ENCODE assay signal across 22 mouse cellular contexts in the genomic region with DNA sequence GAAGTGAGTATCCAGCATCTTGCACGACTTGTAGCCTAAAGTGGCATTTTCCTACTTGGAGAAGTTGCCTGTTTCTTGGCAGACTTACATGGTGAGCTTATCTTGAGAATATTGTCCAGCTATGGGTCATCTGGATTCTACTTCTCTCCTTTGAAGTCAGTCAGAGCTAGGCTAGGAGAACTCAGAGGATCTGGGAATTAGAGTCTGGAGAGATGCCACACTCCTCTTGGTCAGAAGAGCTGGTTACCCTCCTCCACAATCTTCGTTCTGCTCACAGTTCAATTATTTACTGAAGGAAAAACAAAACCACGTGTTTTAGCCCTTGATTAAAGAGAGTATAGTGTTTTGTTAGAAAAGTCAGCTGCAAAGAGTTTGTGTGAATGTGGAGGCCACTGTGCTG.
DNase-seq lines count a peak whose midpoint lies in the region; ATAC-seq lines count a peak whose summit lies in the region.
"Had no signal": no experiment of that assay in that cellular context is flagged by ENCODE, and none has a peak within 500 bp of the region (broad histone marks: within the 10 kb centered on the region; RNA-seq: fewer than 3 reads in every experiment).

No protein-coding gene starts in this region.

- no peak for DNase-seq in kidney, postnatal 14 days
- peak; percentile 67 for DNase-seq in Muller cell, postnatal 12 days (ENCODE audit: inconsistent ontology term)
- peak; percentile 41 for DNase-seq in embryonic facial prominence, embryonic 14.5 days (ENCODE audit: low spot score)
- DNase-seq in cerebellum, postnatal 25 days = no peak
- DNase-seq: adrenal gland, adult 8-10 months; adrenal gland, postnatal 14 days; adrenal gland, postnatal 36 days; cerebellum, adult 11-12 months; cerebellum, adult 2 months; cerebellum, adult 9-10 months; cerebellum, postnatal 10 days; cerebellum, postnatal 36 days; embryo, embryonic 11 days had no signal

- no peaks in the 10 kb centered on the region for H3K9me3 ChIP-seq in kidney, embryonic 15.5 days (replicated peaks)
- H3K9me3 ChIP-seq in embryonic facial prominence, embryonic 14.5 days (ENCODE audit: control insufficient read depth, low read length) = no peaks in the 10 kb centered on the region
- H3K9me3 ChIP-seq: embryonic facial prominence, embryonic 13.5 days; forebrain, embryonic 10.5 days; forebrain, embryonic 12.5 days had no signal

- no peak overlapping the region for H3K9ac ChIP-seq in kidney, embryonic 15.5 days
- H3K9ac ChIP-seq in embryonic facial prominence, embryonic 14.5 days (ENCODE audit: low read depth, low read length) = no peak overlapping the region
- H3K9ac ChIP-seq: embryonic facial prominence, embryonic 13.5 days; forebrain, embryonic 12.5 days had no signal

- WGBS in kidney, embryonic 15.5 days = 33% methylated on average over 3 of the region's 3 CpGs
- WGBS in embryonic facial prominence, embryonic 14.5 days = 37% methylated on average over 3 of the region's 3 CpGs

- H3K36me3 ChIP-seq in kidney, embryonic 15.5 days = no peaks in the 10 kb centered on the region
- H3K36me3 ChIP-seq in embryonic facial prominence, embryonic 14.5 days (ENCODE audit: control insufficient read depth, insufficient read depth, low read length) = no peaks in the 10 kb centered on the region
- H3K36me3 ChIP-seq: embryonic facial prominence, embryonic 13.5 days; forebrain, embryonic 10.5 days; forebrain, embryonic 12.5 days had no signal

- peak; percentile 78; the same call in 1 of the 2 replicates for ATAC-seq in kidney, embryonic 15.5 days (replicated peaks; ENCODE audit: low FRiP score)
- peak; percentile 60; the same call in 1 of the 2 replicates for ATAC-seq in embryonic facial prominence, embryonic 14.5 days (ENCODE audit: low read depth)
- ATAC-seq: activated CD4-positive, CD25-positive, alpha-beta regulatory T cell, adult 4 months; forebrain, embryonic 14.5 days; forebrain, embryonic 16.5 days; Patski had no signal

- no peak overlapping the region for H3K4me2 ChIP-seq in kidney, embryonic 15.5 days
- no peak overlapping the region for H3K4me2 ChIP-seq in embryonic facial prominence, embryonic 14.5 days (ENCODE audit: low read depth, low read length)
- H3K4me2 ChIP-seq: embryonic facial prominence, embryonic 13.5 days; forebrain, embryonic 12.5 days had no signal

- H3K4me1 ChIP-seq in kidney, embryonic 15.5 days = no peaks in the 10 kb centered on the region
- peaks cover 3% of the 10 kb centered on the region; the same call in 1 of the 2 replicates for H3K4me1 ChIP-seq in embryonic facial prominence, embryonic 14.5 days (ENCODE audit: control insufficient read depth, insufficient read depth, low read length)
- H3K4me1 ChIP-seq: embryonic facial prominence, embryonic 13.5 days; forebrain, embryonic 10.5 days; forebrain, embryonic 12.5 days had no signal

- no peaks in the 10 kb centered on the region for H3K27me3 ChIP-seq in kidney, embryonic 15.5 days
- no peaks in the 10 kb centered on the region for H3K27me3 ChIP-seq in embryonic facial prominence, embryonic 14.5 days (replicated peaks; ENCODE audit: control insufficient read depth, insufficient read depth, low read length)
- H3K27me3 ChIP-seq: embryonic facial prominence, embryonic 13.5 days; forebrain, embryonic 12.5 days; Patski had no signal

- no peak overlapping the region for H3K4me3 ChIP-seq in kidney, embryonic 15.5 days (replicated peaks)
- H3K4me3 ChIP-seq in embryonic facial prominence, embryonic 14.5 days (ENCODE audit: low read depth, low read length) = no peak overlapping the region
- H3K4me3 ChIP-seq: embryonic facial prominence, embryonic 13.5 days; erythroblast, embryonic 14.5 days; forebrain, embryonic 10.5 days; forebrain, embryonic 12.5 days had no signal

- H3K27ac ChIP-seq in kidney, embryonic 15.5 days = no peak overlapping the region
- no peak overlapping the region for H3K27ac ChIP-seq in embryonic facial prominence, embryonic 14.5 days (replicated peaks; ENCODE audit: low read depth, low read length)
- H3K27ac ChIP-seq: embryonic facial prominence, embryonic 13.5 days; forebrain, embryonic 10.5 days; forebrain, embryonic 12.5 days had no signal

Comparison
In these comparisons a context has a peak if more than half of its experiments do, and no peak if none do; other contexts are left out.
1. DNase-seq: peak in Muller cell, postnatal 12 days (single experiment) and embryonic facial prominence, embryonic 14.5 days (single experiment); none in kidney, postnatal 14 days (single experiment) and cerebellum, postnatal 25 days (0 of 2).